ENCODE assay signal across 24 mouse cellular contexts in the genomic region with DNA sequence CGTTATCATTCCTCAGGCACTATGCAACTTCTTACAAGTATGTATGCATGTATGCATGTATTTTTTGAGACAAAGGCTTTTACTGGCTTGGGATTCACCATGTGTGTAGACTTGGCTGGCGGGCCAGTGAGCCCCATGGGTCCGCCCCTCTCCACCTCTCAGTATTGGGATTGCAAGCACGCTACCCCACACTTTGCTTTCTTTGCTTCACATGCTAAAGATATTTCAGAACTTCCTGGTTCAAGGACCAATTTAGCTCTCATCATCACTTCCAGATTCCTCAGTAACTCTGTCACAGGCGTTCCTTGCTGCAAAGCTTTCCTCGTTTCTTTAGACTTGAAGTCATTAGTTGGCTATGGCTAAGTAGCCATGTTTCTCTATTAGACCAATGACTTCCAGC. TPM values are rescaled to one million over a fixed set of nuclear protein-coding genes. Genes with fewer than 3 reads are reported as not detected.
DNase-seq lines count a peak whose midpoint lies in the region; ATAC-seq and TF ChIP-seq lines count a peak whose summit lies in the region.
"Had no signal": no experiment of that assay in that cellular context is flagged by ENCODE, and none has a peak within 500 bp of the region (broad histone marks: within the 10 kb centered on the region; RNA-seq: fewer than 3 reads in every experiment).

No protein-coding gene starts in this region.

- WGBS in heart, embryonic 15.5 days: 66% methylated on average over 6 of the region's 6 CpGs
- whole genome bisulfite sequencing in heart, embryonic 10.5 days: 66% methylated on average over 6 of the region's 6 CpGs
- WGBS in stomach, postnatal 0 days: 85% methylated on average over 6 of the region's 6 CpGs

- H3K4me2 ChIP-seq in heart, embryonic 15.5 days: no peak overlapping the region
- no peak overlapping the region for H3K4me2 ChIP-seq in stomach, postnatal 0 days (replicated peaks; ENCODE audit: low read depth)
- H3K4me2 ChIP-seq: embryonic facial prominence, embryonic 13.5 days; forebrain, embryonic 12.5 days; forebrain, embryonic 15.5 days; hindbrain, embryonic 12.5 days; hindbrain, embryonic 15.5 days had no signal

- peak; percentile 73 for DNase-seq in heart, adult 11 months
- no peak for DNase-seq in heart, adult 18-20 months
- DNase-seq in heart, embryonic 10.5 days (ENCODE audit: low spot score): no peak
- peak; percentile 51 for DNase-seq in brain, adult 2 months (ENCODE audit: low read depth, low spot score)
- DNase-seq in stomach, postnatal 0 days (ENCODE audit: low spot score): no peak
- DNase-seq: adrenal gland, adult 2 months; adrenal gland, postnatal 14 days; cerebellum, adult 2 months; cerebellum, adult 9-11 months; cerebellum, postnatal 36 days; embryo, embryonic 11 days; gastrocnemius, postnatal 25 days; kidney, adult 2 months had no signal

- no peaks in the 10 kb centered on the region for H3K36me3 ChIP-seq in heart, embryonic 15.5 days
- no peaks in the 10 kb centered on the region for H3K36me3 ChIP-seq in heart, embryonic 10.5 days
- no peaks in the 10 kb centered on the region for H3K36me3 ChIP-seq in stomach, postnatal 0 days (ENCODE audit: control insufficient read depth, insufficient read depth, low read length)
- H3K36me3 ChIP-seq: embryonic facial prominence, embryonic 10.5 days; embryonic facial prominence, embryonic 13.5 days; forebrain, embryonic 12.5 days; forebrain, embryonic 15.5 days; hindbrain, embryonic 12.5 days; hindbrain, embryonic 15.5 days had no signal

- no peak for TF ChIP-seq CTCF in stomach, postnatal 0 days (IDR thresholded peaks at IDR 0.05; ENCODE audit: low read depth)

- no peaks in the 10 kb centered on the region for H3K27me3 ChIP-seq in heart, embryonic 15.5 days
- no peaks in the 10 kb centered on the region for H3K27me3 ChIP-seq in heart, embryonic 10.5 days (ENCODE audit: insufficient read depth, poor library complexity, severe bottlenecking)
- no peaks in the 10 kb centered on the region for H3K27me3 ChIP-seq in stomach, postnatal 0 days (ENCODE audit: control insufficient read depth, insufficient read depth, low read length)
- H3K27me3 ChIP-seq: forebrain, embryonic 12.5 days; forebrain, embryonic 15.5 days; hindbrain, embryonic 12.5 days; hindbrain, embryonic 15.5 days had no signal

- no peak for TF ChIP-seq EP300 in stomach, postnatal 0 days (optimal IDR thresholded peaks at IDR 0.05)

- no peaks in the 10 kb centered on the region for H3K9me3 ChIP-seq in heart, embryonic 15.5 days (replicated peaks)
- no peaks in the 10 kb centered on the region for H3K9me3 ChIP-seq in heart, embryonic 10.5 days
- H3K9me3 ChIP-seq in stomach, postnatal 0 days (ENCODE audit: control insufficient read depth, low read length): no peaks in the 10 kb centered on the region
- H3K9me3 ChIP-seq: embryonic facial prominence, embryonic 13.5 days; forebrain, embryonic 12.5 days; forebrain, embryonic 15.5 days; hindbrain, embryonic 12.5 days; hindbrain, embryonic 15.5 days had no signal

- H3K4me1 ChIP-seq in heart, embryonic 15.5 days (replicated peaks): peaks cover 38% of the 10 kb centered on the region
- H3K4me1 ChIP-seq in heart, embryonic 10.5 days: peaks cover 49% of the 10 kb centered on the region
- peaks cover 10% of the 10 kb centered on the region; the same call in 1 of the 2 replicates for H3K4me1 ChIP-seq in brown adipose tissue, adult 24 weeks (ENCODE audit: control insufficient read depth, insufficient read depth, insufficient read length, low read length)
- H3K4me1 ChIP-seq in stomach, postnatal 0 days (replicated peaks; ENCODE audit: control insufficient read depth, insufficient read depth): no peaks in the 10 kb centered on the region
- H3K4me1 ChIP-seq: embryonic facial prominence, embryonic 10.5 days; embryonic facial prominence, embryonic 13.5 days; forebrain, embryonic 12.5 days; forebrain, embryonic 15.5 days; hindbrain, embryonic 12.5 days; hindbrain, embryonic 15.5 days had no signal

- H3K4me3 ChIP-seq in heart, embryonic 15.5 days: no peak overlapping the region
- no peak overlapping the region for H3K4me3 ChIP-seq in heart, embryonic 10.5 days
- no peak overlapping the region for H3K4me3 ChIP-seq in brown adipose tissue, adult 24 weeks (ENCODE audit: insufficient read depth, low read depth, low read length)
- H3K4me3 ChIP-seq in stomach, postnatal 0 days (ENCODE audit: low read depth, low read length): no peak overlapping the region
- H3K4me3 ChIP-seq: embryonic facial prominence, embryonic 10.5 days; embryonic facial prominence, embryonic 13.5 days; erythroblast, embryonic 14.5 days; forebrain, embryonic 12.5 days; forebrain, embryonic 15.5 days; hindbrain, embryonic 12.5 days; hindbrain, embryonic 15.5 days had no signal

- no peak overlapping the region for H3K9ac ChIP-seq in heart, embryonic 15.5 days
- no peak overlapping the region for H3K9ac ChIP-seq in stomach, postnatal 0 days (ENCODE audit: low read length)
- H3K9ac ChIP-seq: embryonic facial prominence, embryonic 13.5 days; forebrain, embryonic 12.5 days; forebrain, embryonic 15.5 days; hindbrain, embryonic 12.5 days; hindbrain, embryonic 15.5 days had no signal

- peak overlapping the region; percentile 33 for H3K27ac ChIP-seq in heart, embryonic 15.5 days
- no peak overlapping the region for H3K27ac ChIP-seq in heart, embryonic 10.5 days
- H3K27ac ChIP-seq in brown adipose tissue, adult 24 weeks (replicated peaks; ENCODE audit: low read depth, low read length): peak overlapping the region; percentile 59
- H3K27ac ChIP-seq in stomach, postnatal 0 days (replicated peaks): no peak overlapping the region
- H3K27ac ChIP-seq: embryonic facial prominence, embryonic 10.5 days; embryonic facial prominence, embryonic 13.5 days; forebrain, embryonic 12.5 days; forebrain, embryonic 15.5 days; hindbrain, embryonic 12.5 days; hindbrain, embryonic 15.5 days had no signal

- 0 out of 2 replicates have a peak, but pooled peaks have one; percentile 39 for ATAC-seq in heart, embryonic 15.5 days (replicated peaks; ENCODE audit: insufficient number of reproducible peaks, insufficient read depth, low FRiP score, low read depth)
- ATAC-seq in stomach, postnatal 0 days (ENCODE audit: low FRiP score, low TSS enrichment): no peak
- ATAC-seq: CD4-positive, CD25-positive, alpha-beta regulatory T cell, adult 4 months; forebrain, embryonic 15.5 days; intestine, postnatal 0 days had no signal

RNA-seq across cellular contexts. Expression of a gene that starts 15.6 kb away (rescaled TPM):
- total RNA-seq in heart, adult 18-20 months (2021): 100 to 1,000 TPM; 660 to 761 TPM
- polyA plus RNA-seq in heart, embryonic 15.5 days (2015; fragmentation: Nextera tagmentation; extraction: Ambion mirVana): 1,694 and 1,744 TPM in 2 replicates
- 1,777 and 2,791 TPM in 2 replicates for polyA plus RNA-seq in heart, embryonic 10.5 days (2016; fragmentation: Nextera tagmentation; extraction: Ambion mirVana)
- 8.8 and 18.9 TPM in 2 replicates for polyA plus RNA-seq in brown adipose tissue, adult 24 weeks (2012; ENCODE audit: insufficient read depth, insufficient read length, missing spikeins)
- polyA plus RNA-seq in stomach, postnatal 0 days (2015; fragmentation: Nextera tagmentation; extraction: Ambion mirVana): 6.8 and 9.5 TPM in 2 replicates

RNA-seq across cellular contexts. Expression of a gene that starts 15.7 kb away (rescaled TPM):
- 10 to 100 TPM; 23.4 to 28.8 TPM for total RNA-seq in heart, adult 18-20 months (2021)
- 25.7 and 28.8 TPM in 2 replicates for polyA plus RNA-seq in heart, embryonic 15.5 days (2015; fragmentation: Nextera tagmentation; extraction: Ambion mirVana)
- polyA plus RNA-seq in heart, embryonic 10.5 days (2016; fragmentation: Nextera tagmentation; extraction: Ambion mirVana): 39.0 and 39.8 TPM in 2 replicates
- polyA plus RNA-seq in brown adipose tissue, adult 24 weeks (2012; ENCODE audit: insufficient read depth, insufficient read length, missing spikeins): 16.7 and 25.0 TPM in 2 replicates
- polyA plus RNA-seq in stomach, postnatal 0 days (2015; fragmentation: Nextera tagmentation; extraction: Ambion mirVana): 11.7 and 13.9 TPM in 2 replicates

RNA-seq across cellular contexts. Expression of a gene that starts 41.7 kb away (rescaled TPM):
- total RNA-seq in heart, adult 18-20 months (2021): 1 to 10 TPM; 3.6 to 4.5 TPM
- 3.7 and 5.4 TPM in 2 replicates for polyA plus RNA-seq in heart, embryonic 15.5 days (2015; fragmentation: Nextera tagmentation; extraction: Ambion mirVana)
- polyA plus RNA-seq in heart, embryonic 10.5 days (2016; fragmentation: Nextera tagmentation; extraction: Ambion mirVana): 9.1 and 9.9 TPM in 2 replicates
- 0.71 and 0.83 TPM in 2 replicates for polyA plus RNA-seq in brown adipose tissue, adult 24 weeks (2012; ENCODE audit: insufficient read depth, insufficient read length, missing spikeins)
- polyA plus RNA-seq in stomach, postnatal 0 days (2015; fragmentation: Nextera tagmentation; extraction: Ambion mirVana): 4.7 and 5.1 TPM in 2 replicates

Comparison
In these comparisons a context has a peak if more than half of its experiments do, and no peak if none do; other contexts are left out.
1. DNase-seq: peak in heart, adult 11 months (single experiment) and brain, adult 2 months (single experiment); none in heart, adult 18-20 months (0 of 2), heart, embryonic 10.5 days (single experiment) and stomach, postnatal 0 days (single experiment).
2. H3K27ac ChIP-seq: peak in heart, embryonic 15.5 days (single experiment) and brown adipose tissue, adult 24 weeks (single experiment); none in heart, embryonic 10.5 days (single experiment) and stomach, postnatal 0 days (single experiment).
3. RNA of a gene that starts 15.6 kb away (polyA plus RNA-seq): 1,777 to 2,791 TPM in heart, embryonic 10.5 days and 1,694 to 1,744 TPM in heart, embryonic 15.5 days; 8.8 to 18.9 TPM in brown adipose tissue, adult 24 weeks and 6.8 to 9.5 TPM in stomach, postnatal 0 days; every median in the first group is over 10 times any median in the second.